Mouse (Mus musculus) right cerebral cortex, adult 18-20 months (tissue): ENCODE measurements around the gene Ints5.
"Not testable (repeated sequence)": the region's sequence is repeated elsewhere in the genome, so short reads cannot be mapped to it uniquely, and the experiment has no call there.

Source experiments
- DNase-seq: peaks from one replicate; pipeline ENCODE4 v3.0.0; 2022; ENCODE audit warnings: mixed read lengths

Ints5 gene

GRCm38 (mm10) chr19:8892829-8893766 is at the start of gene Ints5:
Gene Ints5, plus strand, starts transcription at chr19:8893005.
- DNase-seq = peak; percentile 86

GRCm38 (mm10) chr19:8844371-8845129 is 48.3 kb upstream of the Ints5 start:
- DNase-seq = peak; percentile 70

- no peak for DNase-seq
These were observed 44.4 kb upstream of the Ints5 start for GRCm38 (mm10) chr19:8848356-8848755.

DNA sequence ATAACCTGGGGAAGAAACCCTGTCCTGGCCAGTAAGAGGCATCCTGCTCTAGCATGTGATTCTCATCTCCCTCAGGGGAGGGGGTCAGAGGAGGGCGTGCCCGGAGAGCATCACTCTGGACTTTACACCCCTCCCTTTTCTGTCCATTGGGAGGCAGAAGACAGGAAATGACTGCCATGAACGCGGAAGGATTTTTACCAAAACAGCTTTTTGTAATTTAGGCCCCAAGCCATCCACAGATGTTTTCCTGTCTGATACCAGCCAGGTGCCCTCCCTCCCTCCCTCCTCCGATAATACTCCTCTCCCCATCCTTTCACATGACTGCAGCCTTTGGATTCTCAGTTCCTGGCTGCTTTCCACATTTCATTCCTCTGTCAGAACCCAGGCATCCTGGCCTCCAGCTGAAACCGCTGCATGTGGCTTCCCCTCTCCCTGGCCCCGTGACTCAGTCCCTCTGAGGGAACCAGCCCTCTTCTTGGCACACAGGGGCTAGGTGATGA is 42.4 kb upstream of the Ints5 start, which contains the start of gene Lrrn4cl:
Gene Lrrn4cl (plus strand): TSS at position 367 of the 500 bp plus-strand sequence.
- DNase-seq = no peak

GRCm38 (mm10) chr19:8851639-8852038 is 41.2 kb upstream of the Ints5 start:
- DNase-seq = no peak

GRCm38 (mm10) chr19:8852236-8852928 is 40.4 kb upstream of the Ints5 start:
- no peak for DNase-seq

- no peak for DNase-seq
These were observed 39.7 kb upstream of the Ints5 start for GRCm38 (mm10) chr19:8853117-8853516.

DNA sequence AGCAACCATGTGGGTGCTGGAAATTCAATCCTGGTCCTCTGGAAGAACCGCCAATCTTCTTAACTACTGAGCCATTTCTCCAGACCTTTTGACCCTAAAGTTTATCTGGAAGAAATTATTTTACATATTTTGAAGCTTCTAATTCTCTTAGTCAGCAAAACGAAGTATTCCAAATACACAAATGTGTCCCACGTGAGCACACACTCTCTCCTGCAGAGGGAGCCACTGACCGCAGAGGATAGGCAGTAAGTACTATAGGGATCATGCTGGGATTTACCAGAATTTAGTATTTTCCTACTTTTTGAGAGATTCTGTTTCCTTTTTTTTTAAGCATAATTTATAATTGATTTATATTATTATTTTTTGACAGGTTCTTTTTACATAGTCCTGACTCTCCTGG is 35.1 kb upstream of the Ints5 start:
- no peak for DNase-seq

DNA sequence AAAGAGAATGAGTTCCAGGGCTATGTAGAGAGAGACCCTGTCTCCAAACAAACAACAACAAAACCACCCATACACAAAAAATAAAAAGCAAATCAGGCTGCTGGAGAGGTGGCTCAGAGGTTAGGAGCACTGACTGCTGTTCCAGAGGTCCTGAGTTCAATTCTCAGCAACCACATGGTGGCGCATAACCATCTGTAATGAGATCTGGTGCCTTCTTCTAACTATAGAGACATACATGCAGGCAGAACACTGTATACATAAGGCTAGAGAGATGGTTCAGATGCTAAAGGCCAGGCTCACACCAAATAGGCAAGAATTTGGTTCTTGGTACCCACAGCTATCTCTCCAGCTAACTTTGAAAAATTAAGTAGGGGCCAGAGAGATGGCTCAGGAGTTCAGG is 33.8 kb upstream of the Ints5 start:
- DNase-seq = no peak

- DNase-seq = peak; percentile 45
These were observed 28.5 kb upstream of the Ints5 start for GRCm38 (mm10) chr19:8864265-8864664.

GRCm38 (mm10) chr19:8870381-8870780 is 22.4 kb upstream of the Ints5 start:
- DNase-seq = not testable (repeated sequence)

DNA sequence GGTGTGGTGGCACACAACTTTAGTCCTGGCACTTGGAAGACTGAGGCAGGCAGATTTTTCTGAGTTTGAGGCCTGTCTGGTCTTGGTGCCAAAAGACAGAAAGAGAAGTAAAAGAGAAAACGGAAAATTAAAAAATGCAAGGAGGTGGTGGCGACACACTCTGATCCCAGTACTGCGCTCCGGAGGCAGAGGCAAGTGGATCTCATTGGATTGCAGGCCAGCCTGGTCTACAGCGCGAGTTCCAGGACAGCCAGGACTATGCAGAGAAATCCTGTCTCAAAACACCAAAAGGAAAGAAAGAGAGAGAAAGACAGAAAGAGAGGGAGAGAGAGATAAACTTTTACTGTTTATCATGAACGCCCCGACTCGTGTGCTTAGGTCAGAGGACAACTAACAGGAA is 22.0 kb upstream of the Ints5 start:
- DNase-seq = no peak

GRCm38 (mm10) chr19:8871267-8872186 is 21.3 kb upstream of the Ints5 start, which contains the start of gene Ubxn1:
Gene Ubxn1, plus strand, starts transcription at chr19:8871496.
- peak; percentile 98 for DNase-seq

- DNase-seq = no peak
These were observed 20.5 kb upstream of the Ints5 start for GRCm38 (mm10) chr19:8872266-8872840.

- no peak for DNase-seq
These were observed 17.8 kb upstream of the Ints5 start for GRCm38 (mm10) chr19:8875031-8875430.

DNA sequence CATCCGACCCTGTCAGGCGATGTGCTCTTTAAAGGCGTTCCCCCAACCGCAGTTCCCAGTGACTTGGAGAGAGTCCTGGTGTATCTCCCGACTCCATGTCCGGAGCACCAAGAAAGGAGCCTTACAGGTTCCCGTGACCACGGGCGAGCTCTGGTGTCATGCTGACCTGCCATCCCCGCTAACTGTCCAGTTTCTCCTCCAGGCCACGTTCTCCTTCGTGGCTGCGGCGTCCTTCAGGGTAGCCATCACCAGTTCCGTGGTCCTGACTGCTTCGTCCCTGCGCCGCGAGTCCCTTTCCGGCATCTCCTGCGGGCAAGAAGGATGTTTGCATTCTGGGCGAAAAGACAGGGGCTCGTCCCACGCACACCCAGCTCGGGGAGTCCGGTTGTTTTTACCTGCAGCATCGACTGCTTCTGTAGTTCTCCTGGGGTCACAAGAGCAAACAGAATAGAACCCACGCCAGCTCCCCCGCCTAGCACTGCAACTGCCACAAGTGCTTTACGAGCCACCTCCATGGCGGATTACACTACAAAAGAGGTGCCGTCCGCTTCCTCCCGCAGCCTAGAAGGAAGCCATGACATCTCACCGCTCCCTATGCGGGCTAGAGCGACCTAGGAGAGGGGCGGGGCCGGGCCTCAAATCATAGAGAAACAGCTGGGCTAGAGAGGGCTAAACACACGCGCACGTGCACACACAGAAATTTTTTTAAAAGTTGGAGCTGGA is 12.3 kb upstream of the Ints5 start, which contains the start of gene Uqcc3:
Gene Uqcc3 (minus strand): TSS at position 613 of the 723 bp plus-strand sequence.
- DNase-seq = peak; percentile 92

- DNase-seq = no peak
These were observed 11.8 kb upstream of the Ints5 start for GRCm38 (mm10) chr19:8881034-8881392.

- no peak for DNase-seq
These were observed 9.2 kb upstream of the Ints5 start, which contains the start of the genes Lbhd1 and Gm49403 for GRCm38 (mm10) chr19:8883616-8884015. Gene Lbhd1, plus strand, starts transcription at chr19:8883732. Gene Gm49403, plus strand, starts transcription at chr19:8883930.

GRCm38 (mm10) chr19:8886916-8887584 is 5.8 kb upstream of the Ints5 start:
- DNase-seq = no peak
